Mouse (Mus musculus) liver, postnatal 0 days (tissue): ENCODE measurements at regions not wholly inside any gene's neighbourhood (a gene's known extent, or its start where the extent isn't known, plus 50 kb on each side); places are given as distances from the start of the nearest gene placed in this dataset.

Experiments used
- CTCF ChIP-seq: sonication (generic); IDR thresholded peaks from 2 replicates; pipeline ENCODE4 v1.5.1; 2016; ENCODE audit warnings: antibody characterized with exemption, low read depth
- EP300 ChIP-seq: IDR thresholded peaks from 2 replicates; pipeline ENCODE4 v1.6.1; 2016; ENCODE audit warnings: antibody characterized with exemption, low read depth, mild to moderate bottlenecking

- no peak for TF ChIP-seq CTCF
- TF ChIP-seq EP300 = no peak
Measured at GRCm38 (mm10) chr14:74250021-74250420, 390.6 kb upstream of the Htr2a start.
